Comparison of ENCODE assay signal across 8 mouse cellular contexts in genomic region chr16:5203200-5203599, GRCm38 (mm10). TPM values are rescaled to one million over a fixed set of nuclear protein-coding genes. Genes with fewer than 3 reads are reported as not detected.
DNase-seq lines count a peak whose midpoint lies in the region; ATAC-seq and TF ChIP-seq lines count a peak whose summit lies in the region.

No protein-coding gene starts in this region.

- H3K9ac ChIP-seq in hindbrain, embryonic 14.5 days = peak overlapping the region; percentile 64
- H3K9ac ChIP-seq in liver, embryonic 14.5 days (replicated peaks) = peak overlapping the region; percentile 56
- H3K9ac ChIP-seq in neural tube, embryonic 15.5 days (replicated peaks) = peak overlapping the region; percentile 63

- H3K36me3 ChIP-seq in hindbrain, embryonic 14.5 days (replicated peaks; ENCODE audit: control insufficient read depth, insufficient read depth) = peaks cover 13% of the 10 kb centered on the region; the same call in 1 of the 2 replicates
- peaks cover 4% of the 10 kb centered on the region; the same call in 1 of the 2 replicates for H3K36me3 ChIP-seq in liver, embryonic 14.5 days (replicated peaks; ENCODE audit: control insufficient read depth, insufficient read depth, low read depth)
- peaks cover 3% of the 10 kb centered on the region; the same call in 1 of the 2 replicates for H3K36me3 ChIP-seq in neural tube, embryonic 15.5 days

- TF ChIP-seq EP300 in liver, embryonic 14.5 days (IDR thresholded peaks at IDR 0.05; ENCODE audit: low read depth) = no peak

- no peak for TF ChIP-seq CTCF in liver, embryonic 14.5 days (IDR thresholded peaks at IDR 0.05; ENCODE audit: low read depth)

- peak; percentile 64 for ATAC-seq in hindbrain, embryonic 14.5 days (ENCODE audit: low FRiP score)
- peak; percentile 49; the same call in 1 of the 2 replicates for ATAC-seq in liver, embryonic 14.5 days (ENCODE audit: insufficient read depth)
- ATAC-seq in neural tube, embryonic 15.5 days (ENCODE audit: low FRiP score) = peak; percentile 55; the same call in 1 of the 2 replicates

- H3K4me1 ChIP-seq in hindbrain, embryonic 14.5 days (replicated peaks; ENCODE audit: control insufficient read depth, insufficient read depth, low read length) = 0 out of 2 replicates have a peak, but pooled peaks cover 9% of the 10 kb centered on the region
- H3K4me1 ChIP-seq in liver, embryonic 14.5 days (replicated peaks; ENCODE audit: control insufficient read depth in 2 of 2, insufficient read depth in 2 of 2, low read length in 1 of 2) = peaks cover 2 to 3% of the 10 kb centered on the region in 2 experiments; a peak in 1 of 4 replicates
- peaks cover 20% of the 10 kb centered on the region for H3K4me1 ChIP-seq in neural tube, embryonic 15.5 days

- no peaks in the 10 kb centered on the region for H3K9me3 ChIP-seq in hindbrain, embryonic 14.5 days (ENCODE audit: control insufficient read depth, low read length)
- H3K9me3 ChIP-seq in liver, embryonic 14.5 days (ENCODE audit: control insufficient read depth, low read length) = no peaks in the 10 kb centered on the region
- no peaks in the 10 kb centered on the region for H3K9me3 ChIP-seq in neural tube, embryonic 15.5 days (replicated peaks)

- peak; percentile 40 to 70 for DNase-seq in adrenal gland, adult (ENCODE audit: inconsistent age in 2 of 2, low spot score in 1 of 2)
- no peak for DNase-seq in adrenal gland, adult 8-10 months
- peak; percentile 26 for DNase-seq in 416B (ENCODE audit: low read depth)
- DNase-seq in embryo, embryonic 11 days = peak; percentile 9
- no peak for DNase-seq in hindbrain, embryonic 14.5 days (ENCODE audit: low spot score)
- no peak for DNase-seq in liver, embryonic 14.5 days (ENCODE audit: low read depth in 3 of 3, low spot score in 3 of 3)
- DNase-seq in cerebellum, postnatal 4 days (ENCODE audit: low spot score in 2 of 2) = no peak

- H3K27ac ChIP-seq in hindbrain, embryonic 14.5 days = no peak overlapping the region
- H3K27ac ChIP-seq in liver, embryonic 14.5 days = no peak overlapping the region
- no peak overlapping the region for H3K27ac ChIP-seq in neural tube, embryonic 15.5 days (replicated peaks)

- peak overlapping the region; percentile 82 for H3K4me2 ChIP-seq in hindbrain, embryonic 14.5 days (replicated peaks)
- H3K4me2 ChIP-seq in liver, embryonic 14.5 days (ENCODE audit: low read depth) = peak overlapping the region; percentile 79
- peak overlapping the region; percentile 98 for H3K4me2 ChIP-seq in neural tube, embryonic 15.5 days

- no peaks in the 10 kb centered on the region for H3K27me3 ChIP-seq in hindbrain, embryonic 14.5 days (ENCODE audit: control insufficient read depth, insufficient read depth, low read length)
- H3K27me3 ChIP-seq in liver, embryonic 14.5 days (ENCODE audit: control insufficient read depth, insufficient read depth, low read length) = no peaks in the 10 kb centered on the region
- H3K27me3 ChIP-seq in neural tube, embryonic 15.5 days (replicated peaks) = peaks cover 5% of the 10 kb centered on the region; the same call in 1 of the 2 replicates

- 1% methylated on average over 36 of the region's 36 CpGs for WGBS in hindbrain, embryonic 14.5 days
- under 1% methylated on average over 36 of the region's 36 CpGs for WGBS in liver, embryonic 14.5 days (ENCODE audit: insufficient replicate concordance)
- WGBS in neural tube, embryonic 15.5 days = 2% methylated on average over 35 of the region's 36 CpGs

- peak overlapping the region; percentile 72 for H3K4me3 ChIP-seq in hindbrain, embryonic 14.5 days (replicated peaks; ENCODE audit: low read length)
- H3K4me3 ChIP-seq in liver, embryonic 14.5 days (ENCODE audit: insufficient read depth in 1 of 2, low read depth in 2 of 2, low read length in 2 of 2) = peak overlapping the region; percentile 79 to 82
- peak overlapping the region; percentile 92 for H3K4me3 ChIP-seq in neural tube, embryonic 15.5 days (replicated peaks)

RNA-seq across cellular contexts. Expression of gene Nagpa, which starts 0.6 kb away (rescaled TPM):
- 10 to 100 TPM; 28.2 to 37.9 (median 33.4) TPM for total RNA-seq in adrenal gland, adult 8-10 months (2022)
- polyA plus RNA-seq in hindbrain, embryonic 14.5 days (2014; fragmentation: Nextera tagmentation; extraction: Ambion mirVana) = 11.9 TPM in 2 replicates
- 9.7 and 11.3 TPM in 2 replicates for polyA plus RNA-seq in liver, embryonic 14.5 days (2012; rRNA removed)
- polyA plus RNA-seq in liver, embryonic 14.5 days (2014; fragmentation: Nextera tagmentation; extraction: Ambion mirVana) = 9.2 and 11.5 TPM in 2 replicates
- polyA plus RNA-seq in neural tube, embryonic 15.5 days (2015; fragmentation: Nextera tagmentation; extraction: Ambion mirVana) = 13.2 and 17.7 TPM in 2 replicates

RNA-seq across cellular contexts. Expression of gene AU021092, which starts 18.9 kb away (rescaled TPM):
- 10 to 100 TPM; 29.9 to 35.1 (median 31.2) TPM for total RNA-seq in adrenal gland, adult 8-10 months (2022)
- polyA plus RNA-seq in hindbrain, embryonic 14.5 days (2014; fragmentation: Nextera tagmentation; extraction: Ambion mirVana) = 17.2 and 18.8 TPM in 2 replicates
- 0.57 and 0.71 TPM in 2 replicates for polyA plus RNA-seq in liver, embryonic 14.5 days (2012; rRNA removed)
- polyA plus RNA-seq in liver, embryonic 14.5 days (2014; fragmentation: Nextera tagmentation; extraction: Ambion mirVana) = 0.85 and 0.90 TPM in 2 replicates
- 13.6 and 13.9 TPM in 2 replicates for polyA plus RNA-seq in neural tube, embryonic 15.5 days (2015; fragmentation: Nextera tagmentation; extraction: Ambion mirVana)

RNA-seq across cellular contexts. Expression of gene Alg1, which starts 30.2 kb away (rescaled TPM):
- 10 to 100 TPM; 38.0 to 53.2 (median 43.5) TPM for total RNA-seq in adrenal gland, adult 8-10 months (2022)
- 38.4 and 38.9 TPM in 2 replicates for polyA plus RNA-seq in hindbrain, embryonic 14.5 days (2014; fragmentation: Nextera tagmentation; extraction: Ambion mirVana)
- polyA plus RNA-seq in liver, embryonic 14.5 days (2012; rRNA removed) = 11.5 and 12.1 TPM in 2 replicates
- polyA plus RNA-seq in liver, embryonic 14.5 days (2014; fragmentation: Nextera tagmentation; extraction: Ambion mirVana) = 11.4 and 12.5 TPM in 2 replicates
- polyA plus RNA-seq in neural tube, embryonic 15.5 days (2015; fragmentation: Nextera tagmentation; extraction: Ambion mirVana) = 38.0 and 42.8 TPM in 2 replicates

RNA-seq across cellular contexts. Expression of gene Eef2kmt, which starts 52.6 kb away (rescaled TPM):
- total RNA-seq in adrenal gland, adult 8-10 months (2022) = 10 to 100 TPM; 25.3 to 33.9 (median 32.5) TPM
- 7.1 and 10.7 TPM in 2 replicates for polyA plus RNA-seq in hindbrain, embryonic 14.5 days (2014; fragmentation: Nextera tagmentation; extraction: Ambion mirVana)
- 10.7 and 16.3 TPM in 2 replicates for polyA plus RNA-seq in liver, embryonic 14.5 days (2012; rRNA removed)
- 9.9 and 12.3 TPM in 2 replicates for polyA plus RNA-seq in liver, embryonic 14.5 days (2014; fragmentation: Nextera tagmentation; extraction: Ambion mirVana)
- polyA plus RNA-seq in neural tube, embryonic 15.5 days (2015; fragmentation: Nextera tagmentation; extraction: Ambion mirVana) = 6.7 and 13.1 TPM in 2 replicates

RNA-seq across cellular contexts. Expression of gene Sec14l5, which starts 56.3 kb away (rescaled TPM):
- under 1 TPM; 0.17 to 0.35 (median 0.23) TPM for total RNA-seq in adrenal gland, adult 8-10 months (2022)
- polyA plus RNA-seq in hindbrain, embryonic 14.5 days (2014; fragmentation: Nextera tagmentation; extraction: Ambion mirVana) = 0.35 and 0.48 TPM in 2 replicates
- 0.01 TPM in 1 of 2 replicates, not detected in the other for polyA plus RNA-seq in liver, embryonic 14.5 days (2012; rRNA removed)
- polyA plus RNA-seq in liver, embryonic 14.5 days (2014; fragmentation: Nextera tagmentation; extraction: Ambion mirVana) = not detected in 2 replicates
- 0.33 and 0.34 TPM in 2 replicates for polyA plus RNA-seq in neural tube, embryonic 15.5 days (2015; fragmentation: Nextera tagmentation; extraction: Ambion mirVana)

Comparison
In these comparisons a context has a peak if more than half of its experiments do, and no peak if none do; other contexts are left out.
1. DNase-seq: peak in adrenal gland, adult (2 of 2), 416B (single experiment) and embryo, embryonic 11 days (single experiment); none in adrenal gland, adult 8-10 months (single experiment), hindbrain, embryonic 14.5 days (single experiment), liver, embryonic 14.5 days (0 of 3) and cerebellum, postnatal 4 days (0 of 2).
2. Peak in every context shown above with its lines, with median percentiles within 50 percentile points of each other: ATAC-seq, H3K4me2 ChIP-seq, H3K4me3 ChIP-seq and H3K9ac ChIP-seq.